Mouse (Mus musculus): ENCODE results near the gene Robo2. TPM values are rescaled to one million over a fixed set of nuclear protein-coding genes. Genes with fewer than 3 reads are reported as not detected.

The Robo2 gene
- polyA plus RNA-seq, 1 experiment from 2014 or later = 121 TPM

DNA sequence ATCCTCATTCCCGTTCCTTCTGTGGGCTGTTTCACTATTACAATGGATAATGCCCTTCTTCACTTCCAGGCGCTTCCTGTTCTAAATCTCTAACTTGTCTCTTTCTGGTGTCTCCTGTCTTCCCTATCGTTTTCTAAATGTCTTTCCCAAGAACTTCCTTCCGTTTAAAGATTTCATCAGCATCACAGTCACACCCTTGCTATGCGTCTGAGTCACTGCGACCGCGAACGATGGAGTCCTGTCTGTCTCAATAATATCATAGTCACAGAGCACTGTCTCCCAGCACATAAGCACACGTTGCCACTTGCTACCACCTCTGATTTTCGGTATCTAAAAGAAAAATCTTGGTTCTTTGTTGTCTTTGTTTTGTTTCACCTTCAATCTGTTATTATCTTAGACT is 503.1 kb downstream of the Robo2 start:
- Histone ChIP-seq H3K9me3 (no peaks in the 10 kb centered on the region), H3K9ac (no peak overlapping the region), H3K36me3 (peaks cover 8% of the 10 kb centered on the region; the same call in 1 of the 2 replicates), H3K4me1 (no peaks in the 10 kb centered on the region), H3K27me3 (no peaks in the 10 kb centered on the region), H3K4me2 (no peak overlapping the region), H3K4me3 (no peak overlapping the region), H3K27ac (no peak overlapping the region)
- no peak for ATAC-seq (ENCODE audit: insufficient number of reproducible peaks, insufficient read depth, low FRiP score, low TSS enrichment, low read depth)
- WGBS = 82% methylated on average over 11 of the region's 11 CpGs

DNA sequence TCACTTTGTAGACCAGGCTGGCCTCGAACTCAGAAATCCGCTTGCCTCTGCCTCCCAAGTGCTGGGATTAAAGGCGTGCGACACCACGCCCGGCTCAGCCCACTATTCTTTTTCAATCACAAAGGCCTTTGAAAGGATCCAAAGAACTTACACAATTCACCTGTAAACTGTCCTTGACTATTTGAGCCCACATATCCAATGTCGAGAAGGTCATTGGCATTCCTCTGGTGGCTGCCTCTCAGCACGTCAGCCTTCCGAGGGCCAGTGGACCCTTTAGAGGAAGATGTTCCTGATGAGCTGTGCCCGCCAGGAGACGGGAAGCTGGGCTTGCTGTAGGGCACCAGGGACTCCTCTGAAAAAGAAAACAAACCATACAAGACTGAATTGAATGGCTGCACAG is 514.8 kb downstream of the Robo2 start:
- no peak overlapping the region for H3K9ac ChIP-seq

DNA sequence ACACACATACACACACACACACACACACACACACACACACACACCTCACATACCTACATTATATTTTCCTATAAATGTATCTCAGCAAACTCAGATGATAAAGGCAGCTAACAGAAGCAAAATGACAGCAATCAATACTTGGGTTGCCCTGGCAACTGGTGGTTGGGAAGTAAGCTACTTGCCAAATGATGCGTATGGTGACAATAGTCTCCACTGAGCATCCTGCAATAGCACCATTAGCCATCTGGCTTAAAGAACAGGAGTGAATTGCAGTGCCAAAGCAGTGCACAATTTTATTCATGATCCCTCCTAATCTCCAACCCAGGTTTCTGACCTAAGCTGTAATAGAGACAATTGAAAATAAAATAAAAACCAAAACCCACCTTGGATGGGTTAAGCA is 529.7 kb downstream of the Robo2 start:
- Histone ChIP-seq H3K4me2 (no peak overlapping the region), H3K27ac (no peak overlapping the region), H3K4me1 (no peaks in the 10 kb centered on the region), H3K4me3 (no peak overlapping the region), H3K9ac (no peak overlapping the region), H3K36me3 (no peaks in the 10 kb centered on the region), H3K27me3 (no peaks in the 10 kb centered on the region), H3K9me3 (no peaks in the 10 kb centered on the region)
- 85% methylated on average over 1 of the region's 1 CpGs for WGBS
- ATAC-seq (ENCODE audit: insufficient number of reproducible peaks, insufficient read depth, low FRiP score, low TSS enrichment, low read depth) = no peak

More for the DNA sequence above, 514.8 kb downstream of the Robo2 start:
- H3K36me3 ChIP-seq = peaks cover 5% of the 10 kb centered on the region
- H3K27ac ChIP-seq = no peak overlapping the region
- H3K4me3 ChIP-seq = no peak overlapping the region
- H3K4me1 ChIP-seq = no peaks in the 10 kb centered on the region
- 92% methylated on average over 11 of the region's 11 CpGs for WGBS
- no peak for ATAC-seq (ENCODE audit: insufficient number of reproducible peaks, insufficient read depth, low FRiP score, low TSS enrichment, low read depth)
- no peaks in the 10 kb centered on the region for H3K9me3 ChIP-seq
- no peaks in the 10 kb centered on the region for H3K27me3 ChIP-seq
- no peak overlapping the region for H3K4me2 ChIP-seq

DNA sequence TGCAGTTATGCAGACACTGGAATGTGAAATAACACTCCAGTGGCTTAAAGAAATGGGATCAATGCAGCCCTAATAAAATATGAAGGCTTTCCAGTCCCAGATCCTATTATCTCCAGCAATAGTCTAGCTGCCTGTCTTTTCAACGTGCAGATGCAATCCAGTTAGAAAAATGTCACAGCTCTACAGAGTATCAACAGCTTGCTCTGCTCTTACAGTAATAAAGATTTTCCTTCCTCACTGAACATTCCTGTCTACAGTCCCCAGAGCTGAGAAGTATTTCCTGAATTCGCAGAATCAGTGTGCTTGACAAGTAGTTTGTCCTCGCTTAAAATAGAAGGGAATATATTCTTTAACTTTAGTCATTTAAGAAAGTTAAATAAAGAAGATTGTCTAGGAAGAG is 533.7 kb downstream of the Robo2 start:
- H3K27me3 ChIP-seq = no peaks in the 10 kb centered on the region
- WGBS = 54% methylated on average over 3 of the region's 3 CpGs
- H3K9me3 ChIP-seq = no peaks in the 10 kb centered on the region
- ATAC-seq (ENCODE audit: insufficient number of reproducible peaks, insufficient read depth, low FRiP score, low TSS enrichment, low read depth) = no peak
- no peak overlapping the region for H3K4me3 ChIP-seq
- no peaks in the 10 kb centered on the region for H3K4me1 ChIP-seq
- no peak overlapping the region for H3K4me2 ChIP-seq
- no peak overlapping the region for H3K9ac ChIP-seq
- H3K36me3 ChIP-seq = no peaks in the 10 kb centered on the region
- no peak overlapping the region for H3K27ac ChIP-seq

DNA sequence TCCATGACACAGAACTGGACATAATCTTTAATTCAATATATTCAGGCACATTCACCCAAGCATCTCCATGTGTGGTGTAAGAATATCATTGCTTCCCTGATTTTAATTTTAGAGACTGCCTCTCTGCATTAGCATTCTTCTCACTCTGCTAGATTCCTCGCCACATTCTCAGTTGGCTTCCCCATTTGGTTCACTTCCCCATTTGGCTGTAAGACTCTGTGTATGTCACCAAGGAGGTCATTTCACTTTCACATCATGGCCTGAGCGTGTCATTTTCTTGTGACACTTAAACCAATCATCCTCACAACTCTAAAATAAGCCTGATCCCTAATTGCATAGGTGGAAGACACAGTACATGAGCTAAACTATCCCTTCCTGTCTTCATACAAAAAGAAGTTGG is 536.6 kb downstream of the Robo2 start:
- WGBS = 87% methylated on average over 2 of the region's 2 CpGs
- ATAC-seq (ENCODE audit: insufficient number of reproducible peaks, insufficient read depth, low FRiP score, low TSS enrichment, low read depth) = no peak

DNA sequence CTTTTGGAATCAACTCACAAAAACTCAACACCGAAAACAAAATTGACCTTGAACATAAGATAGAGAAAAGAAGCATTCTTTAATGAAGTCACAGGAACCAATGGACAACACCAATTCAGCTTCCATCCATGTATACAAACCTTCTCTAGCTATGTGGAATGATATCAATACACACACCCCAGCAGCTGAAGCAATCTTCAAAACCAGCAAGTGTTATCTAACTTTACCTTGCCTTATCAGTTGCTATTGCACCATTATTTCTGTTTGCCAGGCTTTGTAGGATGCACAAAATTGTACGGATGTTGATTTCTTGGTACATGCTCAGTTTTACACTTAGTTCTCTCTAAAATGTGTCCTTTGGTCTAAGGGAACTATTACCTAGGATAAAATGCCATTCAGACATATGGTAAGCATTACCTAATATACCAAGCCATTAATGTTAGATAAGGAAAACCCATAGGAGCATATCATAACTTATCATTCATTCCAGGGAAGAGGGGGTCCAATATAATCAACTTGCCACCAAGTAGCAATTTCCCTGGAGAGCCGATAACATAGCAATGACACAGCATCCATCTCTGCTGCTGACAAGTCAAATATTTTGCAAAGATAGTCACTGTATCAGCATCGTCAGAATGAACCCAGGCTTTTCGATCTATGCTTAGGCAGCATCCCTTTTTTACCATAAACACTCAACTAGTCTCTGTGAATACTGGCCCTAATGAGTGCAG is 537.6 kb downstream of the Robo2 start:
- Histone ChIP-seq H3K4me2 (no peak overlapping the region), H3K4me3 (no peak overlapping the region), H3K9ac (no peak overlapping the region), H3K36me3 (no peaks in the 10 kb centered on the region), H3K9me3 (no peaks in the 10 kb centered on the region), H3K27me3 (no peaks in the 10 kb centered on the region), H3K4me1 (no peaks in the 10 kb centered on the region), H3K27ac (no peak overlapping the region)
- no peak for ATAC-seq (ENCODE audit: insufficient number of reproducible peaks, insufficient read depth, low FRiP score, low TSS enrichment, low read depth)
- WGBS = 93% methylated on average over 5 of the region's 5 CpGs

More for the DNA sequence above, 536.6 kb downstream of the Robo2 start:
- Histone ChIP-seq H3K9me3 (no peaks in the 10 kb centered on the region), H3K36me3 (no peaks in the 10 kb centered on the region), H3K4me3 (no peak overlapping the region), H3K27ac (no peak overlapping the region), H3K4me2 (no peak overlapping the region), H3K4me1 (no peaks in the 10 kb centered on the region), H3K27me3 (no peaks in the 10 kb centered on the region), H3K9ac (no peak overlapping the region)

DNA sequence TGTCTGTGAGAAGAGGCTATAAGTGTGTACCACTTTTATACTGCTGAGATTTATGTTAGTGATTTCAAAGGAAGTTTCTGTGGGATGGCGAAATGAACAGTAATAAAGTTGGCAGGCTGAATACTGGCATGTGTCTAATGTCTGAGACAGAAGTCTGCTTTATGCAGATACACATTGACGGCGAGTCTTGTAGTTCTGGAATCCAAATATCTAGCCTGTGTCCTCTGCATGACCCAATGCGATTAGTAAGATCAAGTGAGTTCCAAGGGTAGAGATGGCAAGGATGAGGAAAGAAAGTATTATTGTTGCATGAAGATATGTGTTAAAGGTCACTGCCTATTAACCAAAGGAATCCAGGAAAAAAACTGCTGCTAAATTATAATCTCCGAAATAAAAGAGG is 541.3 kb downstream of the Robo2 start:
- ATAC-seq (ENCODE audit: insufficient number of reproducible peaks, insufficient read depth, low FRiP score, low TSS enrichment, low read depth) = no peak
- no peak overlapping the region for H3K27ac ChIP-seq
- WGBS = 75% methylated on average over 5 of the region's 5 CpGs
- no peaks in the 10 kb centered on the region for H3K9me3 ChIP-seq
- no peak overlapping the region for H3K9ac ChIP-seq
- H3K4me2 ChIP-seq = no peak overlapping the region
- H3K4me3 ChIP-seq = no peak overlapping the region
- H3K36me3 ChIP-seq = no peaks in the 10 kb centered on the region
- no peaks in the 10 kb centered on the region for H3K4me1 ChIP-seq
- H3K27me3 ChIP-seq = no peaks in the 10 kb centered on the region

DNA sequence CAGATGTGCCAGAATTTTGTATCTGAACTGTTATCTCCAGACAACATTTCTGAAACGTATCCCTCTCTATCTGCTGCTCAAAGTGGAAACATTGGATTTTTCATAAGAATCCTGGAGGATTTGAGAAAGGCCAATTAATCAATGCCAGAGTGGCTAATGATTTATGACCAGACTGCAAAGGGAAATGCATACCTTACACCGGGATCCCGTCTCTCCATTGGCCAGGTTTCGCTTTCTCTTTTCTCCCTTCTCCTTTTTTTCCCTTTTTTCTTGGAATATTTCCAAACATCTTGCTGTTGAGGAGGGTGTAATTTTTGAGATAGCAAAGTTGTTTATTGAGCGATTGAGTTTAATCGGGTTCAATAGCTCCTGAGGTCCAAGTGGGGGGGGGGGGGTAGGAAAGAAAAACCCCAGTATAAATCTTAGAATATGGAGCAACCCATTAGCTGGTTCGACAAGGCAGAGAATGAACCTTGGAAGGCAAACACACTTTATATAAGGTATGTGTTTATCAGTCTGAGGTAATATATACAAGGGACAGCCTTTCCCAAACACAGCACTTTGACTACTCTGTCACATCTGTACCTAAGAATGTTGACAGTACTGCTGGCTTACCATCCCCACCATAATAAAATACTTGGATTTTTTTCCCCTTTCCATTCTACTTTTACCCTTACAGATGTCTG is 542.0 kb downstream of the Robo2 start:
- no peak overlapping the region for H3K4me3 ChIP-seq
- H3K9me3 ChIP-seq = no peaks in the 10 kb centered on the region
- H3K36me3 ChIP-seq = no peaks in the 10 kb centered on the region
- ATAC-seq (ENCODE audit: insufficient number of reproducible peaks, insufficient read depth, low FRiP score, low TSS enrichment, low read depth) = no peak
- H3K4me2 ChIP-seq = no peak overlapping the region
- no peaks in the 10 kb centered on the region for H3K4me1 ChIP-seq
- H3K9ac ChIP-seq = no peak overlapping the region
- 81% methylated on average over 7 of the region's 7 CpGs for WGBS
- H3K27me3 ChIP-seq = no peaks in the 10 kb centered on the region
- H3K27ac ChIP-seq = no peak overlapping the region

DNA sequence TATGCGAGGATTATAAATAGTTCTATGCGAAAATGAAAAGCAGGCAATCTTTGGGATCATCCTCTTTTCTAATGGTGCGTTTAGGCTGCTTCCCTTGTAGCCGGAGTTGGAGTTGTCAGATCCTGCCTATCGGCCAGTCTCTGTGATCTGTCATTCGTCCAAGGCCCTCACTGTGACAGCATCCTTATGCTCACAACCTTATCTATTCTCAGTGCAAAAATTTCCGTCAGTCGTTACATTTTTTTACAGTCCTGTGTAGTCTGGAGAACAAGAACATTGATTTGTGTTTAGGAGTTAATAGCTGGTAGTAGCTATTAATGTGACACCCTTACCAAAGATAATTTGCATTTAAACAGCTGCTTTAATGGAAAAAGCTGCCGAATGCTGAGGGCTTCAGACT is 547.0 kb downstream of the Robo2 start:
- Histone ChIP-seq H3K36me3 (no peaks in the 10 kb centered on the region), H3K4me2 (no peak overlapping the region), H3K4me3 (no peak overlapping the region), H3K27ac (no peak overlapping the region), H3K9me3 (no peaks in the 10 kb centered on the region), H3K4me1 (no peaks in the 10 kb centered on the region), H3K9ac (no peak overlapping the region), H3K27me3 (no peaks in the 10 kb centered on the region)
- WGBS = 44% methylated on average over 9 of the region's 9 CpGs
- no peak for ATAC-seq (ENCODE audit: insufficient number of reproducible peaks, insufficient read depth, low FRiP score, low TSS enrichment, low read depth)

DNA sequence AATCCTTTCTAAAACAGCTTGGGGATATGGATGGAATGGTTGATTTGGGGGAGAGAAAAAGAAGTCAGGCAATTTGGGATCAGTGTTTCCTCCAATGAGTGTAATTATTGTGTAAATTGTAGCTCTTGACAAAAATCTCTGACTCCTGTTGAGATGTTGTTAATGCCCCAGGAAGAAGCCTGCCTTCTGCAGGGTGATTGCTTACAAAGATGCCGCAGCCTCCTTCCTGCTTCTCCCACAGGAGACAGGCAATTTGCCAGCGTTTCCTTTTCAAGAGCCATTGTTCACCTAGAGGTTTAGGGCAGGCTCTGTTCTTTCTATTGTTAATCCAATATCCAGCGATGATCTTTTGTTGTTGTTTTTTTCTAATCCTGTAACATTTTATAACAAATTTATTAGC is 547.9 kb downstream of the Robo2 start:
- Histone ChIP-seq H3K27ac (no peak overlapping the region), H3K4me3 (no peak overlapping the region), H3K27me3 (no peaks in the 10 kb centered on the region), H3K36me3 (no peaks in the 10 kb centered on the region), H3K4me2 (no peak overlapping the region), H3K9ac (no peak overlapping the region), H3K9me3 (no peaks in the 10 kb centered on the region), H3K4me1 (no peaks in the 10 kb centered on the region)
- 5% methylated on average over 3 of the region's 3 CpGs for WGBS
- ATAC-seq (ENCODE audit: insufficient number of reproducible peaks, insufficient read depth, low FRiP score, low TSS enrichment, low read depth) = no peak

DNA sequence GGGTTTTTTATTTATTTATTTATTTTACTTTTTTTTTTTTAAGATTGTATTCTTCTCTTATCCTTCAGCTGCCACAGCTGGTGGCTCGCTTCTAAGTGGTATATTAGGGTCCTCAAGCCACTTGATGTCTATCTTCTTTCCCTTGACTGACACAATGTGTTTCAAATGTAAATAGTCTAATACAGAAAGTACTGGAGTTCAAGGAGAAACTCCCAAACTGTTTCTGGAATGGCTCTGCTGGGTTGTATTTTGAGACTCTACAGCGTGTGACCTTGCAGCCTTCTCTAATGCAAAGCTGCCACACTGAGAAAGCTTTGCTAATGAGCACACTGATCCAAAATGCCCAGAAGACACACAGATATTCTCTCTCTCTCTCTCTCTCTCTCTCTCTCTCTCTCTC is 552.9 kb downstream of the Robo2 start:
- H3K4me2 ChIP-seq = no peak overlapping the region
- no peak overlapping the region for H3K4me3 ChIP-seq
- no peak overlapping the region for H3K27ac ChIP-seq
- H3K9me3 ChIP-seq = no peaks in the 10 kb centered on the region
- H3K9ac ChIP-seq = no peak overlapping the region
- H3K27me3 ChIP-seq = no peaks in the 10 kb centered on the region
- H3K36me3 ChIP-seq = no peaks in the 10 kb centered on the region
- WGBS = 63% methylated on average over 2 of the region's 2 CpGs
- ATAC-seq (ENCODE audit: insufficient number of reproducible peaks, insufficient read depth, low FRiP score, low TSS enrichment, low read depth) = no peak
- H3K4me1 ChIP-seq = no peaks in the 10 kb centered on the region

DNA sequence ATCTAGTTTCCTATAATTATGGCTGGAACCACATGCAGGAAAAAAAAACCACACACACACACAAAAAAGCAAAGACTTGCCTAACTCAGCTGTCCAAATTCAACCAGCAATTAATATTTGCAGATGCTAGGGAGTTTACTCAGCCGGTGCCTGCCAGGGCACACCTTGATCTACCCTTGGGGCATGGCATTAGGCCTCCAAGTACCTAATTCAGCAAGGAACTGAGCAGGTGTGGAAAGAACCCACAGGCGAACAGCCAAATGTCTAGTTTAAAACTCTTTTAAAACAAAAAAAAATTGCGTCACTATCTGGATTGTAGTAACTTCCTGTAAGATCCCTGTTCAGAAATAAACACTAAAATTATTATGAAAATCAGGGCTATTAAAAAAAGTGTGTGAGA is 555.8 kb downstream of the Robo2 start:
- Histone ChIP-seq H3K36me3 (no peaks in the 10 kb centered on the region), H3K9me3 (no peaks in the 10 kb centered on the region), H3K4me3 (no peak overlapping the region), H3K4me1 (no peaks in the 10 kb centered on the region), H3K27me3 (no peaks in the 10 kb centered on the region), H3K9ac (no peak overlapping the region), H3K27ac (no peak overlapping the region), H3K4me2 (no peak overlapping the region)
- WGBS = 75% methylated on average over 3 of the region's 3 CpGs
- ATAC-seq (ENCODE audit: insufficient number of reproducible peaks, insufficient read depth, low FRiP score, low TSS enrichment, low read depth) = no peak

Data from embryonic facial prominence, embryonic 13.5 days (tissue).